Mouse (Mus musculus) layer of hippocampus, postnatal 25 days (tissue): ENCODE data around the gene Smagp. TPM values are rescaled to one million over a fixed set of nuclear protein-coding genes. Genes with fewer than 3 reads are reported as not detected.

Source experiments
- DNase-seq, 2 experiments: peaks; one replicate each; pipeline ENCODE4 v3.0.0; 2022; ENCODE audit warnings: mixed read lengths in 2 of 2, low spot score in 1 of 2; ENCODE audit errors: extremely low spot score in 1 of 2
- microRNA-seq, 2 experiments: library from miRNA; unstranded; fragments of <30 nt; microRNA quantifications; one replicate each; pipeline ENCODE4 v1.2.0; 2021
- total RNA-seq, 2 experiments: library from RNA; stranded (reverse); gene quantifications; 2 replicates each; pipeline ENCODE4 v1.2.3; 2021

The Smagp gene
- total RNA-seq, 2 experiments from 2014 or later = 0.98 to 1.8 TPM

GRCm38 (mm10) chr15:100599276-100600046, 37.3 kb downstream of the Smagp start, which contains the start of gene Pou6f1:
Pou6f1 (minus strand) TSS chr15:100599984.
- peak; percentile 34 to 49 for DNase-seq

- DNase-seq = peak in 1 of 2 experiments; percentile 29
Measured at GRCm38 (mm10) chr15:100598883-100599275, 37.9 kb downstream of the Smagp start.

- DNase-seq = no peak
Measured at GRCm38 (mm10) chr15:100598287-100598882, 38.4 kb downstream of the Smagp start.

GRCm38 (mm10) chr15:100592817-100593216, 43.9 kb downstream of the Smagp start:
- DNase-seq = no peak

GRCm38 (mm10) chr15:100590436-100590835, 46.3 kb downstream of the Smagp start:
- DNase-seq = no peak

- no peak for DNase-seq
Measured at GRCm38 (mm10) chr15:100588297-100588696, 48.4 kb downstream of the Smagp start.

- no peak for DNase-seq
Measured at GRCm38 (mm10) chr15:100587166-100587565, 49.6 kb downstream of the Smagp start.

- DNase-seq = no peak
Measured at GRCm38 (mm10) chr15:100585931-100586330, 50.8 kb downstream of the Smagp start.

GRCm38 (mm10) chr15:100580108-100580507, 56.6 kb downstream of the Smagp start:
- DNase-seq = no peak

GRCm38 (mm10) chr15:100577972-100578371, 58.8 kb downstream of the Smagp start:
- no peak for DNase-seq

- no peak for DNase-seq
Measured at GRCm38 (mm10) chr15:100576810-100577209, 59.9 kb downstream of the Smagp start.

- DNase-seq = no peak
Measured at GRCm38 (mm10) chr15:100576392-100576791, 60.3 kb downstream of the Smagp start.

GRCm38 (mm10) chr15:100575366-100575765, 61.4 kb downstream of the Smagp start:
- DNase-seq = no peak

GRCm38 (mm10) chr15:100574378-100574777, 62.4 kb downstream of the Smagp start:
- no peak for DNase-seq

GRCm38 (mm10) chr15:100573946-100574345, 62.8 kb downstream of the Smagp start:
- DNase-seq = no peak

Small RNAs within 50 kb of the gene (microRNA-seq; reads per million reads assigned to microRNA genes)
- 0 reads per million in 2 experiments for gene Mir6961

Other genes with a start within 250 kb of the Smagp start
- gene Gm5475, start 214.8 kb downstream of the Smagp start, total RNA-seq = not detected
- gene Slc11a2, start 211.9 kb downstream of the Smagp start, total RNA-seq = 10 to 100 TPM; 49.3 to 66.3 TPM
- 10 to 100 TPM; 56.9 to 58.5 TPM for gene Letmd1, start 167.9 kb downstream of the Smagp start, total RNA-seq
- gene Csrnp2, start 141.5 kb downstream of the Smagp start, total RNA-seq = 10 to 100 TPM; 27.0 to 27.9 TPM
- 10 to 100 TPM; 26.9 to 29.0 TPM for gene Tfcp2, start 84.9 kb downstream of the Smagp start, total RNA-seq
- 100 to 1,000 TPM in 1 of 2 experiments, 10 to 100 TPM in 1; 95.7 to 110 TPM for gene Pou6f1, start 37.0 kb downstream of the Smagp start, total RNA-seq
- gene Dazap2, start 21.6 kb downstream of the Smagp start, total RNA-seq = 100 to 1,000 TPM; 116 to 120 TPM
- 1 to 10 TPM; 5.7 to 6.0 TPM for gene Bin2, start 32.6 kb upstream of the Smagp start, total RNA-seq
- gene Cela1, start 51.0 kb upstream of the Smagp start, total RNA-seq = 1 to 10 TPM; 1.6 to 1.8 TPM
- gene Galnt6, start 92.4 kb upstream of the Smagp start, total RNA-seq = 1 to 10 TPM; 5.7 to 6.5 TPM
- 10 to 100 TPM; 78.0 to 78.8 TPM for gene Slc4a8, start 124.8 kb upstream of the Smagp start, total RNA-seq
- 100 to 1,000 TPM; 202 to 260 TPM for gene Scn8a, start 232.9 kb upstream of the Smagp start, total RNA-seq